Mouse (Mus musculus) MEL (cell line): ENCODE data around the gene Ttll6. TPM values are rescaled to one million over a fixed set of nuclear protein-coding genes. Genes with fewer than 3 reads are reported as not detected.
A peak's percentile ranks its signal among the peaks of the same experiment; 100 is the strongest.

Experiments
- DNase-seq: peaks from one replicate; pipeline ENCODE4 v3.0.0; 2011; ENCODE audit warnings: low read depth, low spot score
- H3K27ac ChIP-seq: 2 replicates; pipeline ENCODE4 v1.5.1; 2012; ENCODE audit warnings: low read depth, mild to moderate bottlenecking, control low read depth, low read length, moderate library complexity; ENCODE audit not compliant: control insufficient read depth
- H3K27me3 ChIP-seq, 2 experiments: fragments of 150-350 bp in 1 of 2; sonication (generic) in 1 of 2; 2 replicates each; pipeline ENCODE4 v1.6.1; 2012; ENCODE audit warnings: low read length in 2 of 2, mild to moderate bottlenecking in 2 of 2, improper control_type of control experiment in 1 of 2, moderate library complexity in 1 of 2; ENCODE audit not compliant: insufficient read depth in 2 of 2, control insufficient read depth in 1 of 2
- H3K36me3 ChIP-seq, 2 experiments: 2 replicates each; pipeline ENCODE4 v1.6.1; 2012 to 2014; ENCODE audit warnings: low read length in 2 of 2, improper control_type of control experiment in 1 of 2, inconsistent platforms in 1 of 2, mild to moderate bottlenecking in 1 of 2; ENCODE audit not compliant: insufficient read depth in 2 of 2, control insufficient read depth in 1 of 2
- H3K4me1 ChIP-seq, 2 experiments: fragments of 150-350 bp in 1 of 2; sonication (generic) in 1 of 2; 2 replicates each; pipeline ENCODE4 v1.6.1; 2012; ENCODE audit warnings: low read length in 2 of 2, improper control_type of control experiment in 1 of 2, mild to moderate bottlenecking in 1 of 2; ENCODE audit not compliant: insufficient read depth in 2 of 2, control insufficient read depth in 1 of 2
- H3K4me3 ChIP-seq, 2 experiments: fragments of 150-350 bp in 1 of 2; sonication (generic) in 1 of 2; 2 replicates each; pipeline ENCODE4 v1.5.1; 2012; ENCODE audit warnings: low read depth in 2 of 2, low read length in 2 of 2, mild to moderate bottlenecking in 2 of 2, moderate library complexity in 2 of 2, control low read depth in 1 of 2, improper control_type of control experiment in 1 of 2; ENCODE audit not compliant: control insufficient read depth in 1 of 2, insufficient read depth in 1 of 2
- H3K79me2 ChIP-seq: 2 replicates; pipeline ENCODE4 v1.6.1; 2012; ENCODE audit warnings: mild to moderate bottlenecking, low read length, moderate library complexity; ENCODE audit not compliant: control insufficient read depth, poor library complexity, insufficient read depth
- H3K9ac ChIP-seq: 2 replicates; pipeline ENCODE4 v1.6.1; 2012; ENCODE audit warnings: low read depth, mild to moderate bottlenecking, control low read depth, low read length, moderate library complexity; ENCODE audit not compliant: control insufficient read depth, poor library complexity, severe bottlenecking
- H3K9me3 ChIP-seq: fragments of 150-350 bp; sonication (generic); replicated peaks from 2 replicates; pipeline ENCODE4 v1.6.1; 2012; ENCODE audit warnings: mild to moderate bottlenecking, low read length, improper control_type of control experiment, moderate library complexity; ENCODE audit not compliant: insufficient read depth
- BHLHE40 ChIP-seq: IDR thresholded peaks from 2 replicates; pipeline ENCODE4 v1.6.1; 2012; ENCODE audit warnings: low read depth, mild to moderate bottlenecking, inconsistent platforms, low read length, improper control_type of control experiment, borderline replicate concordance
- CHD1 ChIP-seq: IDR thresholded peaks from 2 replicates; pipeline ENCODE4 v1.6.1; 2012; ENCODE audit warnings: low read depth, mild to moderate bottlenecking, inconsistent platforms, low read length, improper control_type of control experiment
- CHD2 ChIP-seq: IDR thresholded peaks from 2 replicates; pipeline ENCODE4 v1.6.1; 2011; ENCODE audit warnings: low read length, improper control_type of control experiment
- CTCF ChIP-seq, 3 experiments: IDR thresholded peaks in 2 of 3; conservative IDR thresholded peaks in 1 of 3; 2 replicates each; pipeline ENCODE4 v1.5.1; 2011 to 2012; ENCODE audit warnings: low read length in 3 of 3, low read depth in 2 of 3, mild to moderate bottlenecking in 2 of 3, improper control_type of control experiment in 1 of 3, inconsistent platforms in 1 of 3, mixed read lengths in 1 of 3, moderate library complexity in 1 of 3; ENCODE audit not compliant: control insufficient read depth in 1 of 3, insufficient read depth in 1 of 3, poor library complexity in 1 of 3, severe bottlenecking in 1 of 3
- E2F4 ChIP-seq: IDR thresholded peaks from 2 replicates; pipeline ENCODE4 v1.6.1; 2011; ENCODE audit warnings: low read depth, low read length, improper control_type of control experiment, borderline replicate concordance
- ELF1 ChIP-seq: IDR thresholded peaks from 2 replicates; pipeline ENCODE4 v1.6.1; 2014; ENCODE audit warnings: low read depth, mild to moderate bottlenecking, inconsistent platforms, low read length, improper control_type of control experiment, moderate library complexity
- EP300 ChIP-seq, 2 experiments: IDR thresholded peaks; 2 replicates each; pipeline ENCODE4 v1.6.1; 2011; ENCODE audit warnings: improper control_type of control experiment in 2 of 2, low read length in 2 of 2, low read depth in 1 of 2, mild to moderate bottlenecking in 1 of 2
- GABPA ChIP-seq: IDR thresholded peaks from 2 replicates; pipeline ENCODE4 v1.6.1; 2012; ENCODE audit warnings: low read depth, mild to moderate bottlenecking, inconsistent platforms, low read length, improper control_type of control experiment, moderate library complexity
- GATA1 ChIP-seq: IDR thresholded peaks from 2 replicates; pipeline ENCODE4 v1.6.1; 2011; ENCODE audit warnings: low read depth, low read length, improper control_type of control experiment
- HCFC1 ChIP-seq: IDR thresholded peaks from 2 replicates; pipeline ENCODE4 v1.6.1; 2012; ENCODE audit warnings: low read depth, mild to moderate bottlenecking, inconsistent platforms, low read length, improper control_type of control experiment, moderate library complexity
- JUND ChIP-seq: IDR thresholded peaks from 2 replicates; pipeline ENCODE4 v1.6.1; 2011; ENCODE audit warnings: low read depth, mild to moderate bottlenecking, improper control_type of control experiment, low read length
- MAX ChIP-seq: IDR thresholded peaks from 2 replicates; pipeline ENCODE4 v1.6.1; 2011; ENCODE audit warnings: low read length, improper control_type of control experiment
- MAZ ChIP-seq: IDR thresholded peaks from 2 replicates; pipeline ENCODE4 v1.6.1; 2012; ENCODE audit warnings: low read depth, mild to moderate bottlenecking, inconsistent platforms, low read length, improper control_type of control experiment
- MXI1 ChIP-seq: IDR thresholded peaks from 2 replicates; pipeline ENCODE4 v1.6.1; 2011; ENCODE audit warnings: mild to moderate bottlenecking, low read depth, low read length, improper control_type of control experiment
- MYB ChIP-seq: IDR thresholded peaks from 2 replicates; pipeline ENCODE4 v1.6.1; 2011; ENCODE audit warnings: mild to moderate bottlenecking, low read depth, low read length, improper control_type of control experiment
- MYC ChIP-seq: IDR thresholded peaks from 2 replicates; pipeline ENCODE4 v1.6.1; 2011; ENCODE audit warnings: low read depth, mild to moderate bottlenecking, low read length, improper control_type of control experiment, moderate library complexity
- NELFE ChIP-seq: IDR thresholded peaks from 2 replicates; pipeline ENCODE4 v1.6.1; 2011; ENCODE audit warnings: low read depth, low read length, improper control_type of control experiment
- NRF1 ChIP-seq: IDR thresholded peaks from 2 replicates; pipeline ENCODE4 v1.6.1; 2014; ENCODE audit warnings: low read depth, mild to moderate bottlenecking, inconsistent platforms, low read length, improper control_type of control experiment, moderate library complexity; ENCODE audit not compliant: poor library complexity, insufficient read depth, severe bottlenecking
- POLR2A ChIP-seq, 2 experiments: IDR thresholded peaks; 2 replicates each; pipeline ENCODE4 v1.6.1; 2011 to 2012; ENCODE audit warnings: low read length in 2 of 2, mild to moderate bottlenecking in 2 of 2, control low read depth in 1 of 2, improper control_type of control experiment in 1 of 2, low read depth in 1 of 2, moderate library complexity in 1 of 2; ENCODE audit not compliant: control insufficient read depth in 1 of 2, insufficient read depth in 1 of 2, poor library complexity in 1 of 2
- POLR2AphosphoS2 ChIP-seq: IDR thresholded peaks from 2 replicates; pipeline ENCODE4 v1.6.1; 2011; ENCODE audit warnings: low read length, improper control_type of control experiment
- RAD21 ChIP-seq: IDR thresholded peaks from 2 replicates; pipeline ENCODE4 v1.6.1; 2011; ENCODE audit warnings: mild to moderate bottlenecking, low read depth, low read length, improper control_type of control experiment
- RCOR1 ChIP-seq: IDR thresholded peaks from 2 replicates; pipeline ENCODE4 v1.6.1; 2012; ENCODE audit warnings: low read depth, mild to moderate bottlenecking, inconsistent platforms, low read length, improper control_type of control experiment
- SMC3 ChIP-seq: IDR thresholded peaks from 2 replicates; pipeline ENCODE4 v1.6.1; 2011; ENCODE audit warnings: low read depth, low read length, improper control_type of control experiment
- TAL1 ChIP-seq: IDR thresholded peaks from 2 replicates; pipeline ENCODE4 v1.6.1; 2012; ENCODE audit warnings: mild to moderate bottlenecking, inconsistent platforms, low read length, moderate library complexity, mixed read lengths
- TBP ChIP-seq: IDR thresholded peaks from 2 replicates; pipeline ENCODE4 v1.8.0; 2011; ENCODE audit warnings: low read depth, low read length, improper control_type of control experiment
- TCF12 ChIP-seq: IDR thresholded peaks from 2 replicates; pipeline ENCODE4 v1.6.1; 2014; ENCODE audit warnings: low read depth, mild to moderate bottlenecking, inconsistent platforms, low read length, improper control_type of control experiment, moderate library complexity
- UBTF ChIP-seq: IDR thresholded peaks from 2 replicates; pipeline ENCODE4 v1.6.1; 2012; ENCODE audit warnings: low read depth, mild to moderate bottlenecking, inconsistent platforms, low read length, improper control_type of control experiment, moderate library complexity, borderline replicate concordance; ENCODE audit not compliant: insufficient read depth
- USF1 ChIP-seq: IDR thresholded peaks from 2 replicates; pipeline ENCODE4 v1.6.1; 2014; ENCODE audit warnings: low read depth, mild to moderate bottlenecking, inconsistent platforms, low read length, improper control_type of control experiment, moderate library complexity
- ZC3H11A ChIP-seq: IDR thresholded peaks from 2 replicates; pipeline ENCODE4 v1.6.1; 2012; ENCODE audit warnings: low read depth, mild to moderate bottlenecking, inconsistent platforms, low read length, improper control_type of control experiment
- ZKSCAN1 ChIP-seq: IDR thresholded peaks from 2 replicates; pipeline ENCODE4 v1.6.1; 2012; ENCODE audit warnings: low read depth, mild to moderate bottlenecking, inconsistent platforms, low read length, improper control_type of control experiment, moderate library complexity
- ZMIZ1 ChIP-seq: IDR thresholded peaks from 2 replicates; pipeline ENCODE4 v1.6.1; 2012; ENCODE audit warnings: low read depth, mild to moderate bottlenecking, inconsistent platforms, low read length, improper control_type of control experiment, moderate library complexity
- ZNF384 ChIP-seq: IDR thresholded peaks from 2 replicates; pipeline ENCODE4 v1.6.1; 2012; ENCODE audit warnings: low read depth, mild to moderate bottlenecking, inconsistent platforms, low read length, improper control_type of control experiment
- polyA plus RNA-seq, 2 experiments: library from polyadenylated mRNA; stranded (reverse) in 1 of 2; unstranded in 1 of 2; fragments of >175 nt in 1 of 2; fragments of >200 nt in 1 of 2; gene quantifications; 2 replicates each; pipeline versions ENCODE4 v1.2.1 to v1.2.4; 2012; ENCODE audit warnings: low replicate concordance in 2 of 2, low read depth in 1 of 2; ENCODE audit not compliant: insufficient read length in 2 of 2, insufficient read depth in 1 of 2, missing spikeins in 1 of 2
- total RNA-seq: library from RNA; depleted of rRNA; stranded (reverse); fragments of 300-350 nt; gene quantifications from 2 replicates; pipeline ENCODE4 v1.2.3, GENCODE M21; 2012

Ttll6 gene
- total and polyA plus RNA-seq, 3 experiments = 0.03 TPM; not detected in 2

DNA sequence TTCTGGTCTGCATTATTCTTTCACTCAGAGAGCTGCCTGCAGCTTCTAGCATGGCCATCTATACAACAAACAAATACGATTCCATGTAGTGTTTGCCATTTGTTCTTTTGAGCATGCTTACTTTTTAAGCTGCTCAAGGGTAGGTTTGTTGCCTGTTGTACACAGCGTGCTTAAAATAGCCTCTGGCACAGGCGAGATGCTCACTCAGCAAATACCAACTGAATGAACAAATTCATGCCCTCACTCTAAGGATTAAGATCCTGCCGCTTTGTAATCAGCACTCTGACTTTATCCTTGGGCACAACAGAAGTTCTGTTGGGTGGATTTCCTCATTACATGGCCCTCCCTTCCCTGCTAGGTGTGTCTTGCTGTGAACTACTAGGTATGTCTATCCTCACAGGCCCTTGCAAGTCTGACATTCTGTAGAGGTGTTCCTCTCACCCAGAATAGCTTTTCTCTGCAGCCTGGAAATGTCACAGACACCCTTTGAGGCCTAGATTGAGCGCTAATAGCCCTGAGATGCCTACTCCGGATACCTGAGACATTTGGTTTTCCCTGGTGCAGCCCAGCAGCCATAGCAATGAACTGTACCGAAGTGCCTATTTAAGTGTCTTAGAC is 40.8 kb upstream of the Ttll6 start:
- Histone ChIP-seq H3K27me3 (peaks cover 2 to 3% of the 10 kb centered on the region in 2 experiments), H3K9me3 (no peaks in the 10 kb centered on the region), H3K9ac (no peak overlapping the region), H3K27ac (no peak overlapping the region), H3K4me3 (no peak overlapping the region)
- TF ChIP-seq TBP = no peak
- no peak for TF ChIP-seq CTCF (IDR thresholded peaks at IDR 0.05 in 2 of 3, conservative IDR thresholded peaks at IDR 0.05 in 1 of 3; ENCODE audit: control insufficient read depth in 1 of 3, insufficient read depth in 1 of 3, low read depth in 2 of 3, low read length in 3 of 3, poor library complexity in 1 of 3, severe bottlenecking in 1 of 3)
- TF ChIP-seq CHD2 = no peak
- TF ChIP-seq HCFC1 = no peak
- TF ChIP-seq TCF12 = no peak
- TF ChIP-seq GATA1 = no peak
- TF ChIP-seq, all 39 proteins: peak for 0
- Histone ChIP-seq H3K4me1 (no peaks in the 10 kb centered on the region), H3K36me3 (no peaks in the 10 kb centered on the region), H3K79me2 (no peaks in the 10 kb centered on the region)
- DNase-seq = no peak

DNA sequence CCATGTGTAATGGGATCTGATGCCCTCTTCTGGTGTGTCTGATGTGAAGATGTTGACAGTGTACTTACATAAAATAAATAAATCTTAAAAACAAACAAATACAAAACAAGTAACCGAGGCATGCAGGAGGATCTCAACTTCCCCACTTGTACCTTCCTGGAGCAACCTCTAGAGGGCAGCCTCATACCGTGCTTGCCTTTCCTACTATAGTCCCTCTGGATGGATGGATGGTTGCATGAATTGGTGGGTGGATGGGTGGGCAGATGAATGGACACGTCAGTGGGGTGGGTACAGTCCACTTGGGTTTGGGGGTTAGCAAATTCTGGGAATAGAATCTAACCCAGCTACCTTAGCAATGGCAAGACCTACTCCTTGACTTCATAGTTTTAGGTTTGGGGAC is 40.2 kb upstream of the Ttll6 start:
- peak; percentile 78 for DNase-seq
- peaks cover 5 to 7% of the 10 kb centered on the region in 2 experiments for H3K27me3 ChIP-seq
- no peak overlapping the region for H3K4me3 ChIP-seq
- TF ChIP-seq RAD21 = peak; percentile 99
- TF ChIP-seq EP300 (IDR thresholded peaks at IDR 0.05; ENCODE audit: low read depth in 1 of 2, low read length in 2 of 2) = no peak
- TF ChIP-seq MYB = no peak
- no peak for TF ChIP-seq ZMIZ1
- TF ChIP-seq ELF1 = no peak
- no peak for TF ChIP-seq POLR2A (IDR thresholded peaks at IDR 0.05; ENCODE audit: control insufficient read depth in 1 of 2, insufficient read depth in 1 of 2, low read depth in 1 of 2, low read length in 2 of 2, poor library complexity in 1 of 2)
- TF ChIP-seq RCOR1 = no peak
- no peak for TF ChIP-seq E2F4
- TF ChIP-seq TCF12 = no peak
- TF ChIP-seq TBP = no peak
- peak; percentile 89 to 97 (median 94) for TF ChIP-seq CTCF (IDR thresholded peaks at IDR 0.05 in 2 of 3, conservative IDR thresholded peaks at IDR 0.05 in 1 of 3; ENCODE audit: control insufficient read depth in 1 of 3, insufficient read depth in 1 of 3, low read depth in 2 of 3, low read length in 3 of 3, poor library complexity in 1 of 3, severe bottlenecking in 1 of 3)
- TF ChIP-seq SMC3 = peak; percentile 84
- TF ChIP-seq ZNF384 = no peak
- TF ChIP-seq HCFC1 = no peak
- no peak for TF ChIP-seq MAX
- no peak for TF ChIP-seq BHLHE40
- TF ChIP-seq TAL1 = no peak
- no peak for TF ChIP-seq POLR2AphosphoS2
- TF ChIP-seq UBTF = no peak
- TF ChIP-seq GATA1 = no peak
- no peak for TF ChIP-seq GABPA
- no peak for TF ChIP-seq NRF1
- TF ChIP-seq ZC3H11A = peak; percentile 86
- TF ChIP-seq NELFE = no peak
- TF ChIP-seq MAZ = 0 out of 2 replicates have a peak, but pooled peaks have one; percentile 32
- no peak for TF ChIP-seq ZKSCAN1
- no peak for TF ChIP-seq MXI1
- TF ChIP-seq JUND = no peak
- no peak for TF ChIP-seq CHD1
- TF ChIP-seq USF1 = no peak
- no peak for TF ChIP-seq MYC
- no peaks in the 10 kb centered on the region for H3K36me3 ChIP-seq
- H3K79me2 ChIP-seq = no peaks in the 10 kb centered on the region
- no peak overlapping the region for H3K9ac ChIP-seq
- no peaks in the 10 kb centered on the region for H3K4me1 ChIP-seq
- H3K9me3 ChIP-seq = no peaks in the 10 kb centered on the region
- no peak overlapping the region for H3K27ac ChIP-seq
